Comparison of ENCODE assay signal across 24 mouse cellular contexts in the genomic region with DNA sequence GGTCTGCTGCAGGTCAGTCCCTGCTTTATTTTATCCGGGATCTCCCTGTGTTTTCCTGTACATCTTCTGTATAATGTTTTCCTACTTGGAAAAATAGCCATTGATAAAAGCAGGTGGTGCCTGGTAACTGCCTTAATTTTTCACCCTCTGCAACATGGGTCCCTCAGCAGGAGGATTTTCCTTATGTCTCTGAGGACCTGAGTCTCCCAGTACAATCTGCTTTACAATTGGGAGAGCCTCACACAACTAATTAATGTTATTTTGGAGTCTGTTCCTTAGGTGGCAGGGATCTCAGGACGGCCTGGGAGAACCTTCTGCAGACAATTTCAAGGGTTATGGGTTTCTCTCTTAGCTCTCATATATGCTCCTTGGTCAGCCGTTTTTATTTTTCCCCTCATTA. TPM values are rescaled to one million over a fixed set of nuclear protein-coding genes. Genes with fewer than 3 reads are reported as not detected.
"Had no signal": no experiment of that assay in that cellular context is flagged by ENCODE, and none has a peak within 500 bp of the region (broad histone marks: within the 10 kb centered on the region; RNA-seq: fewer than 3 reads in every experiment).

A gene (minus strand): TSS at position 101 of the 400 bp plus-strand sequence.

- DNase-seq: retina, postnatal 1 day; right cerebral cortex, adult 18-20 months; right cerebral cortex, postnatal 14 days; right cerebral cortex, postnatal 25 days; right cerebral cortex, postnatal 4 days; spleen, adult 18-20 months; thymus, adult 18-20 months; thymus, adult 2 months; thymus, postnatal 14 days; thymus, postnatal 25 days; thymus, postnatal 36 days; thymus, postnatal 4 days had no signal

- H3K9ac ChIP-seq: stomach, embryonic 15.5 days had no signal

- H3K4me1 ChIP-seq: stomach, embryonic 15.5 days had no signal

- H3K4me3 ChIP-seq: stomach, embryonic 15.5 days had no signal

- H3K9me3 ChIP-seq: neural tube, embryonic 15.5 days; stomach, embryonic 15.5 days had no signal

- H3K27me3 ChIP-seq: neural tube, embryonic 15.5 days had no signal

- H3K36me3 ChIP-seq: neural tube, embryonic 13.5 days; neural tube, embryonic 15.5 days; stomach, embryonic 15.5 days had no signal

- H3K27ac ChIP-seq: neural tube, embryonic 13.5 days; neural tube, embryonic 15.5 days; stomach, embryonic 15.5 days; stomach, postnatal 0 days had no signal

RNA-seq across cellular contexts. Expression of the gene that starts here (rescaled TPM):
- total RNA-seq: neutrophil, adult 5-6 weeks had no signal
- polyA plus RNA-seq: neural tube, embryonic 13.5 days; neural tube, embryonic 15.5 days; small intestine, adult 2 months; spleen, adult 2 months; stomach, embryonic 14.5 days; stomach, embryonic 15.5 days; stomach, embryonic 16.5 days; stomach, postnatal 0 days; testis, adult 2 months; thymus, postnatal 0 days; urinary bladder, adult 2 months had no signal
